Mouse (Mus musculus) embryonic stem cell, embryonic (primary cell): ENCODE results near the gene Mbnl1.

Source experiments
- CTCF ChIA-PET, 4 experiments: fragments of 300-600 bp in 2 of 4; fragments of 350-600 bp in 2 of 4; sonication (Branson Sonifier 250); formaldehyde crosslinking; loops; one replicate each; lab custom pipeline; 2022; ENCODE audit warnings: inconsistent platforms in 2 of 4; lab: Charles Lee
- POLR2A ChIA-PET, 4 experiments: fragments of 300-600 bp in 2 of 4; fragments of 350-600 bp in 2 of 4; sonication (Branson Sonifier 250); formaldehyde crosslinking; loops; one replicate each; lab custom pipeline; 2022; ENCODE audit warnings: antibody characterized with exemption in 4 of 4, inconsistent platforms in 1 of 4; lab: Charles Lee

Gene Mbnl1

GRCm38 (mm10) chr3:60615057-60615606 is 142.5 kb downstream of the Mbnl1 start:
- POLR2A ChIA-PET: interaction anchor here in 1 of 4 experiments (1.9 kb wide), 1 partner anchor 98 kb away, joined by 4 read pairs; no protein-coding TSS in a partner anchor
- CTCF ChIA-PET: no interaction called here

- CTCF ChIA-PET: no interaction called here
- POLR2A ChIA-PET: interaction anchor here in 1 of 4 experiments (1.9 kb wide), 1 partner anchor 99 kb away, joined by 4 read pairs; no protein-coding TSS in a partner anchor
These were observed 143.0 kb downstream of the Mbnl1 start for GRCm38 (mm10) chr3:60615615-60616014.

GRCm38 (mm10) chr3:60616147-60616546 is 143.5 kb downstream of the Mbnl1 start:
- POLR2A ChIA-PET: interaction anchor here in 2 of 4 experiments (1.1 to 1.9 kb wide), 2 partner anchors 99 to 747 kb away, joined by 3 to 4 read pairs; no protein-coding TSS in a partner anchor

GRCm38 (mm10) chr3:60617643-60618042 is 145.0 kb downstream of the Mbnl1 start:
- ChIA-PET POLR2A (interaction anchor here in 1 of 4 experiments (1.9 kb wide), 1 partner anchor 106 kb away, joined by 5 read pairs; no protein-coding TSS in a partner anchor), CTCF (interaction anchor here in 1 of 4 experiments (0.6 kb wide), 1 partner anchor 775 kb away, joined by 3 read pairs; no protein-coding TSS in a partner anchor)

More at GRCm38 (mm10) chr3:60616147-60616546, 143.5 kb downstream of the Mbnl1 start:
- CTCF ChIA-PET: no interaction called here

GRCm38 (mm10) chr3:60620236-60620635 is 147.6 kb downstream of the Mbnl1 start:
- POLR2A ChIA-PET: no interaction called here
- CTCF ChIA-PET: interaction anchor here in 1 of 4 experiments (1.0 kb wide), 1 partner anchor 11 kb away, joined by 3 read pairs; no protein-coding TSS in a partner anchor

GRCm38 (mm10) chr3:60631183-60631582 is 158.6 kb downstream of the Mbnl1 start:
- CTCF ChIA-PET: no interaction called here
- POLR2A ChIA-PET: no interaction called here

GRCm38 (mm10) chr3:60631754-60632153 is 159.1 kb downstream of the Mbnl1 start:
- ChIA-PET CTCF (no interaction called here), POLR2A (no interaction called here)

GRCm38 (mm10) chr3:60632796-60633466 is 160.3 kb downstream of the Mbnl1 start:
- ChIA-PET CTCF (no interaction called here), POLR2A (no interaction called here)

GRCm38 (mm10) chr3:60638530-60638929 is 165.9 kb downstream of the Mbnl1 start:
- ChIA-PET POLR2A (no interaction called here), CTCF (no interaction called here)

GRCm38 (mm10) chr3:60639135-60639534 is 166.5 kb downstream of the Mbnl1 start:
- CTCF ChIA-PET: no interaction called here
- POLR2A ChIA-PET: no interaction called here

- ChIA-PET CTCF (no interaction called here), POLR2A (no interaction called here)
These were observed 169.6 kb downstream of the Mbnl1 start for GRCm38 (mm10) chr3:60642227-60642626.

GRCm38 (mm10) chr3:60645531-60645930 is 172.9 kb downstream of the Mbnl1 start:
- CTCF ChIA-PET: no interaction called here
- POLR2A ChIA-PET: interaction anchor here in 1 of 4 experiments (0.6 kb wide), 1 partner anchor 16 kb away, joined by 5 read pairs; no protein-coding TSS in a partner anchor

GRCm38 (mm10) chr3:60648293-60648692 is 175.7 kb downstream of the Mbnl1 start:
- POLR2A ChIA-PET: no interaction called here
- CTCF ChIA-PET: no interaction called here

- ChIA-PET POLR2A (no interaction called here), CTCF (no interaction called here)
These were observed 188.1 kb downstream of the Mbnl1 start for GRCm38 (mm10) chr3:60660762-60661161.
